Mouse (Mus musculus): ENCODE data around the gene Mrps17. TPM values are rescaled to one million over a fixed set of nuclear protein-coding genes. Genes with fewer than 3 reads are reported as not detected.

The Mrps17 gene
- 142 and 147 TPM in 2 replicates for total RNA-seq (2012; rRNA removed)

DNA sequence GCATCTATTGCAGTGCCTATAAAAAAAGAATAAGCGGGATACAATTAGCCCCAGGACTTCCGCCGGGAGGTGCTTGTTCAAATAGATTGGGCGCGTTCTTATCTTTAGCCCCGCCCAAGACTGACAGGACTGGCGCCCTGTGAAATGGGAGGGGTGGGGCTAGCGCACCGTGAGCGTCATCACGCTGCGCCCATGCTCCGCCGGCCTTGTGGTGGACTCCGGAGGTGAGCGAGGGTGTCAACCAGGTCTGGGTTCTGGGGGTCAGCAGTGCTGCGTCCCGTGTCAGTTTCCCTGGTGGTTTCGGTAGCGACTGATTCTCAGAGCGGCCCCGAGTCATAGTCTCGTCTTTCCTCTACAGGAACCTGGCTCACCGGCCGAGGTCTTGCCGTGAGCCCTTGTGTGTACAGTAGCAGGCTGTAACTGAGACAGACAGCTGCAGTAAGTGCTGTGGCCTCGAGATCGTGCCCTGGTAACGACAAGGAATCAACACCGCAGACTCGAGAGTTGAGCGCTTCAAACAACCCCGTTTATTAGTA, at the start of gene Mrps17:
TSS of gene Mrps17 (plus strand) at position 172 of the 536 bp plus-strand sequence.
- no peaks in the 10 kb centered on the region for H3K9me3 ChIP-seq (ENCODE audit: control insufficient read depth, insufficient read depth, low read depth, low read length)
- peak; percentile 91 for DNase-seq (ENCODE audit: low read depth, low spot score)
- in situ Hi-C loops (cut with MboI; ENCODE audit: low sequenced_read_pairs in 2 of 2, unreplicated experiment in 2 of 2), result no loop called here
- TF ChIP-seq HCFC1 (IDR thresholded peaks at IDR 0.05; ENCODE audit: borderline replicate concordance, insufficient read depth, low read length), result peak; percentile 81
- no peak for TF ChIP-seq CHD2 (IDR thresholded peaks at IDR 0.05; ENCODE audit: low read depth, low read length)
- TF ChIP-seq ZC3H11A (IDR thresholded peaks at IDR 0.05; ENCODE audit: borderline replicate concordance, low read depth, low read length), result 0 out of 2 replicates have a peak, but pooled peaks have one; percentile 1
- peak within 1 kb of the TSS; percentile 96 for H3K9ac ChIP-seq (ENCODE audit: insufficient read depth, low read depth, low read length, poor library complexity, severe bottlenecking)
- peaks cover 0 to 5% of the 10 kb centered on the region in 2 experiments; a peak in 1 of 4 replicates for H3K4me1 ChIP-seq (ENCODE audit: control insufficient read depth in 2 of 2, insufficient read depth in 2 of 2, low read length in 2 of 2, poor library complexity in 1 of 2)
- peak within 1 kb of the TSS; percentile 95 for H3K4me3 ChIP-seq (ENCODE audit: insufficient read depth in 1 of 2, low read depth in 1 of 2, low read length in 2 of 2, poor library complexity in 1 of 2, severe bottlenecking in 1 of 2)
- H3K27ac ChIP-seq (ENCODE audit: insufficient read depth, low read depth, low read length, poor library complexity, severe bottlenecking), result peak within 1 kb of the TSS; percentile 6; the same call in 1 of the 2 replicates
- peaks cover 15% of the 10 kb centered on the region for H3K36me3 ChIP-seq (ENCODE audit: control insufficient read depth, insufficient read depth, low read length, poor library complexity, severe bottlenecking)

DNA sequence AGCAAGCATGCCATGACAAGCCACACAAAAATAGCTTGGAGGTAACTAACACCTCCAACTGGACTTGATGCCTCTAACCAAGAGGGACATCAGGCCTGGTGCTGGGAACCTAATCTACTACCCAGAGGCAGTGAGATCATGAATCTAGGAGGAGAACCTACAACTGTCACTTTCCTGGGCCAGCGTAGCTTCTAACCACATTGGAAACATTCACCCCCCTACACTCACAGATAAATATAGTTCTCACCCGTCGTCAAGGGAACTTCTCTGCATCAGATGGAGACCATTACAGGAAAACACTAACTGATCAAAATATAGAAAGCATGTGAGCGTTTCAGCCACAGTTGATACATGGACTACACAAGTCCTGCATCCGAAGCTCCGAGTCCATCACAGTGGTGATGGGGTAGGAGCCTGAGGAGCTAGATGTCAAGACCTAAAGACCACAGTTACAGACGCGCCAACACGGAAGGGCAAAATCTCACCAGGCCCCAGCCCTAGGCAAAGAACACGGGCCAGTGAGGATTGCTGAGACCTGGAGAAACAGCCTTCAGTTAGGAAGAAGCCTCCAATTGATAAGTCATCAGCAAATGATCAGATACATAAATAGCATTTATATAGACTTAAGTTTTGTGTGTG, 48.9 kb upstream of the Mrps17 start:
- TF ChIP-seq MAFK (IDR thresholded peaks at IDR 0.05; ENCODE audit: insufficient read depth, low read depth, low read length) (no peak), HCFC1 (IDR thresholded peaks at IDR 0.05; ENCODE audit: borderline replicate concordance, insufficient read depth, low read length) (no peak), CHD2 (IDR thresholded peaks at IDR 0.05; ENCODE audit: low read depth, low read length) (no peak), ZNF384 (IDR thresholded peaks at IDR 0.05; ENCODE audit: low read depth, low read length) (no peak), ZC3H11A (IDR thresholded peaks at IDR 0.05; ENCODE audit: borderline replicate concordance, low read depth, low read length) (no peak)
- H3K9ac ChIP-seq (ENCODE audit: insufficient read depth, low read depth, low read length, poor library complexity, severe bottlenecking), result no peak overlapping the region
- no peaks in the 10 kb centered on the region for H3K9me3 ChIP-seq (ENCODE audit: control insufficient read depth, insufficient read depth, low read depth, low read length)
- in situ Hi-C loops (cut with MboI; ENCODE audit: low sequenced_read_pairs in 2 of 2, unreplicated experiment in 2 of 2), result no loop called here
- DNase-seq (ENCODE audit: low read depth, low spot score), result no peak
- no peak overlapping the region for H3K4me3 ChIP-seq (ENCODE audit: insufficient read depth in 1 of 2, low read depth in 1 of 2, low read length in 2 of 2, poor library complexity in 1 of 2, severe bottlenecking in 1 of 2)
- no peaks in the 10 kb centered on the region for H3K36me3 ChIP-seq (ENCODE audit: control insufficient read depth, insufficient read depth, low read length, poor library complexity, severe bottlenecking)
- peaks cover 0 to 4% of the 10 kb centered on the region in 2 experiments; a peak in 1 of 4 replicates for H3K4me1 ChIP-seq (ENCODE audit: control insufficient read depth in 2 of 2, insufficient read depth in 2 of 2, low read length in 2 of 2, poor library complexity in 1 of 2)
- H3K27ac ChIP-seq (ENCODE audit: insufficient read depth, low read depth, low read length, poor library complexity, severe bottlenecking), result no peak overlapping the region

GRCm38 (mm10) chr5:129667851-129668250, 47.4 kb upstream of the Mrps17 start:
- in situ Hi-C loops (cut with MboI; ENCODE audit: low sequenced_read_pairs in 2 of 2, unreplicated experiment in 2 of 2), result no loop called here
- H3K27ac ChIP-seq (ENCODE audit: insufficient read depth, low read depth, low read length, poor library complexity, severe bottlenecking), result no peak overlapping the region
- no peak for DNase-seq (ENCODE audit: low read depth, low spot score)
- TF ChIP-seq MAFK (IDR thresholded peaks at IDR 0.05; ENCODE audit: insufficient read depth, low read depth, low read length) (no peak), ZNF384 (IDR thresholded peaks at IDR 0.05; ENCODE audit: low read depth, low read length) (no peak), CHD2 (IDR thresholded peaks at IDR 0.05; ENCODE audit: low read depth, low read length) (no peak), HCFC1 (IDR thresholded peaks at IDR 0.05; ENCODE audit: borderline replicate concordance, insufficient read depth, low read length) (no peak), ZC3H11A (IDR thresholded peaks at IDR 0.05; ENCODE audit: borderline replicate concordance, low read depth, low read length) (no peak)
- H3K36me3 ChIP-seq (ENCODE audit: control insufficient read depth, insufficient read depth, low read length, poor library complexity, severe bottlenecking), result no peaks in the 10 kb centered on the region
- no peak overlapping the region for H3K4me3 ChIP-seq (ENCODE audit: insufficient read depth in 1 of 2, low read depth in 1 of 2, low read length in 2 of 2, poor library complexity in 1 of 2, severe bottlenecking in 1 of 2)
- no peak overlapping the region for H3K9ac ChIP-seq (ENCODE audit: insufficient read depth, low read depth, low read length, poor library complexity, severe bottlenecking)
- peaks cover 0 to 4% of the 10 kb centered on the region in 2 experiments; a peak in 1 of 4 replicates for H3K4me1 ChIP-seq (ENCODE audit: control insufficient read depth in 2 of 2, insufficient read depth in 2 of 2, low read length in 2 of 2, poor library complexity in 1 of 2)
- H3K9me3 ChIP-seq (ENCODE audit: control insufficient read depth, insufficient read depth, low read depth, low read length), result no peaks in the 10 kb centered on the region

GRCm38 (mm10) chr5:129669453-129670035, 45.8 kb upstream of the Mrps17 start:
- peaks cover 0 to 4% of the 10 kb centered on the region in 2 experiments; a peak in 1 of 4 replicates for H3K4me1 ChIP-seq (ENCODE audit: control insufficient read depth in 2 of 2, insufficient read depth in 2 of 2, low read length in 2 of 2, poor library complexity in 1 of 2)
- H3K27ac ChIP-seq (ENCODE audit: insufficient read depth, low read depth, low read length, poor library complexity, severe bottlenecking), result no peak overlapping the region
- no peak for DNase-seq (ENCODE audit: low read depth, low spot score)
- H3K4me3 ChIP-seq (ENCODE audit: insufficient read depth in 1 of 2, low read depth in 1 of 2, low read length in 2 of 2, poor library complexity in 1 of 2, severe bottlenecking in 1 of 2), result peak overlapping the region; percentile 85 to 91
- H3K9me3 ChIP-seq (ENCODE audit: control insufficient read depth, insufficient read depth, low read depth, low read length), result no peaks in the 10 kb centered on the region
- H3K9ac ChIP-seq (ENCODE audit: insufficient read depth, low read depth, low read length, poor library complexity, severe bottlenecking), result peak overlapping the region; percentile 93
- TF ChIP-seq ZNF384 (IDR thresholded peaks at IDR 0.05; ENCODE audit: low read depth, low read length), result no peak
- TF ChIP-seq ZC3H11A (IDR thresholded peaks at IDR 0.05; ENCODE audit: borderline replicate concordance, low read depth, low read length), result no peak
- no peak for TF ChIP-seq MAFK (IDR thresholded peaks at IDR 0.05; ENCODE audit: insufficient read depth, low read depth, low read length)
- TF ChIP-seq HCFC1 (IDR thresholded peaks at IDR 0.05; ENCODE audit: borderline replicate concordance, insufficient read depth, low read length), result no peak
- TF ChIP-seq CHD2 (IDR thresholded peaks at IDR 0.05; ENCODE audit: low read depth, low read length), result no peak
- in situ Hi-C loops (cut with MboI; ENCODE audit: low sequenced_read_pairs in 2 of 2, unreplicated experiment in 2 of 2), result no loop called here
- H3K36me3 ChIP-seq (ENCODE audit: control insufficient read depth, insufficient read depth, low read length, poor library complexity, severe bottlenecking), result no peaks in the 10 kb centered on the region

Data from ES-E14 (cell line).